Mouse (Mus musculus): Measurements from ENCODE around the gene Frmd4a.

Gene Frmd4a

DNA sequence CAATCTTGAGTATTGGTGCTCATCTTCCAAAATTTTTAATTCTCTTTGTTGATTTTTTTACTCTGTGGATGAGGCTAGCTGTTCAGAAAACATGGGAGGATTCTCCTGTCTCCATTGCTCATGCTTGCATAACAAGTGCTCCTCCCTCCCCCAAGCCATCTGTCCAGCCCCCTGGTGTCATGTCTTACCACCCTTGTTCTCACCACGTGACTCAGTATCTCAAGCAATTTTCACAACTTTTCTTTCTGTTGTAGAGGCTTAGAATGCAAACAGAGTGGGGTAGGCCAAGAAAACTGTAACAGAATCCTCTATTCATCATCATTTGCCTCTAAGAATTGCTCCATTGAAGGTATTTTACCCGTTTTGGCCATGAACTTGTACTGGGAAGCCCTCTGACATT lies 273.6 kb downstream of the Frmd4a start:
- Histone ChIP-seq H3K27me3 (ENCODE audit: insufficient read depth, low read length) (no peaks in the 10 kb centered on the region), H3K36me3 (ENCODE audit: insufficient read depth, low read length) (no peaks in the 10 kb centered on the region), H3K4me1 (replicated peaks; ENCODE audit: low read depth, low read length) (peaks cover 19% of the 10 kb centered on the region), H3K4me3 (replicated peaks; ENCODE audit: low read length) (no peak overlapping the region), H3K9me3 (ENCODE audit: low read length) (no peaks in the 10 kb centered on the region)
- no peak for TF ChIP-seq NANOG (IDR thresholded peaks at IDR 0.05; ENCODE audit: borderline replicate concordance, low read length)

DNA sequence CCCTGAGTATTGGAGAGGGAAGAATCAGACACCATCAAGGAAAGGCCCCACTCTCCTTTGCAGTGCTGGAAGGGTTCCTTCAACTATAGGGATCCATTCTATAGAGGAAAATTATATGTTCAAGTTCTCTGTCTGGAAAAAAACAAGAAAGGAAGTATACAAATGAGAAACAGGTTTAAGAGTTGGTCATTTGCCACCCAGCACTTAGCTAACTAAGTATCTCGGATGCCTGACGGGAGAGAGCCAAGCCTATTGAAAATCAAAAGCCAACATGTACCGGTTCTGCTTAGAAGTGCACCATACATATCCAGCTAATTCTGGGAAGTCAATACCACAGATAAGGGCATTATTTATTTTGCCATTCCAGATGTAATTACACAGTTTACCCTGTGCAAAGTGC lies 274.2 kb downstream of the Frmd4a start:
- no peaks in the 10 kb centered on the region for H3K36me3 ChIP-seq (ENCODE audit: insufficient read depth, low read length)
- H3K27me3 ChIP-seq (ENCODE audit: insufficient read depth, low read length), result no peaks in the 10 kb centered on the region
- no peak overlapping the region for H3K4me3 ChIP-seq (replicated peaks; ENCODE audit: low read length)
- H3K4me1 ChIP-seq (replicated peaks; ENCODE audit: low read depth, low read length), result peaks cover 21% of the 10 kb centered on the region
- no peaks in the 10 kb centered on the region for H3K9me3 ChIP-seq (ENCODE audit: low read length)
- TF ChIP-seq NANOG (IDR thresholded peaks at IDR 0.05; ENCODE audit: borderline replicate concordance, low read length), result no peak
- TF ChIP-seq CTCF (conservative IDR thresholded peaks at IDR 0.05; ENCODE audit: low read length), result no peak
- TF ChIP-seq POU5F1 (IDR thresholded peaks at IDR 0.05; ENCODE audit: borderline replicate concordance, low read length), result no peak

GRCm38 (mm10) chr2:4293726-4294125 lies 276.2 kb downstream of the Frmd4a start:
- H3K4me1 ChIP-seq (replicated peaks; ENCODE audit: low read depth, low read length), result peaks cover 41% of the 10 kb centered on the region
- no peaks in the 10 kb centered on the region for H3K27me3 ChIP-seq (ENCODE audit: insufficient read depth, low read length)
- H3K9me3 ChIP-seq (ENCODE audit: low read length), result no peaks in the 10 kb centered on the region
- H3K4me3 ChIP-seq (replicated peaks; ENCODE audit: low read length), result no peak overlapping the region
- no peaks in the 10 kb centered on the region for H3K36me3 ChIP-seq (ENCODE audit: insufficient read depth, low read length)
- TF ChIP-seq POU5F1 (IDR thresholded peaks at IDR 0.05; ENCODE audit: borderline replicate concordance, low read length) (no peak), CTCF (conservative IDR thresholded peaks at IDR 0.05; ENCODE audit: low read length) (no peak), NANOG (IDR thresholded peaks at IDR 0.05; ENCODE audit: borderline replicate concordance, low read length) (no peak)

DNA sequence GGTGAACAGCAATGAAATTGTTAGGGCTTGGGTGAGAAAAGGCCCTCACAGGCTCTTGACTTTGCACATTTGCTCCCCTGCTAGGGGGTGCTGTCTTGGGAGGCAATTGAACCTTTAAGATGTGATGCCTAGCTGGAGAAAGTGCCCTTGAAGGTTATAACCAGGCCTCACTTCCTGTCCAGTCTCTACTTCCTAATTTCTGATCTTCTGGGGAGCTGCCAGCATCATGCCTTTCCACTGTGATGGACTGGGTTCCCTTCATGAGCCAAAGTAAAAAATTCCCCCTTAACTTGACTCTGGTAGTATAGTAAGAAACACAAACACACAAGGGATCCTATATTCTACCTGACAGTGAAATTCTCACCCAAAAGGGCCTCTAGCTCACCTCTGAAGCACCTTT lies 278.1 kb downstream of the Frmd4a start:
- Histone ChIP-seq H3K36me3 (ENCODE audit: insufficient read depth, low read length) (no peaks in the 10 kb centered on the region), H3K9me3 (ENCODE audit: low read length) (no peaks in the 10 kb centered on the region), H3K4me1 (replicated peaks; ENCODE audit: low read depth, low read length) (peaks cover 46% of the 10 kb centered on the region), H3K4me3 (replicated peaks; ENCODE audit: low read length) (no peak overlapping the region), H3K27me3 (ENCODE audit: insufficient read depth, low read length) (peaks cover 2% of the 10 kb centered on the region; the same call in 1 of the 2 replicates)
- TF ChIP-seq CTCF (conservative IDR thresholded peaks at IDR 0.05; ENCODE audit: low read length) (no peak), POU5F1 (IDR thresholded peaks at IDR 0.05; ENCODE audit: borderline replicate concordance, low read length) (no peak), NANOG (IDR thresholded peaks at IDR 0.05; ENCODE audit: borderline replicate concordance, low read length) (no peak)

- H3K27me3 ChIP-seq (ENCODE audit: insufficient read depth, low read length), result peaks cover 2% of the 10 kb centered on the region; the same call in 1 of the 2 replicates
- no peaks in the 10 kb centered on the region for H3K36me3 ChIP-seq (ENCODE audit: insufficient read depth, low read length)
- peaks cover 46% of the 10 kb centered on the region for H3K4me1 ChIP-seq (replicated peaks; ENCODE audit: low read depth, low read length)
- H3K9me3 ChIP-seq (ENCODE audit: low read length), result no peaks in the 10 kb centered on the region
- TF ChIP-seq CTCF (conservative IDR thresholded peaks at IDR 0.05; ENCODE audit: low read length), result no peak
- TF ChIP-seq POU5F1 (IDR thresholded peaks at IDR 0.05; ENCODE audit: borderline replicate concordance, low read length), result no peak
- no peak for TF ChIP-seq NANOG (IDR thresholded peaks at IDR 0.05; ENCODE audit: borderline replicate concordance, low read length)
- no peak overlapping the region for H3K4me3 ChIP-seq (replicated peaks; ENCODE audit: low read length)
Observed at GRCm38 (mm10) chr2:4296881-4297280, 279.4 kb downstream of the Frmd4a start.

GRCm38 (mm10) chr2:4298325-4299215 lies 281.1 kb downstream of the Frmd4a start:
- Histone ChIP-seq H3K4me1 (replicated peaks; ENCODE audit: low read depth, low read length) (peaks cover 40% of the 10 kb centered on the region), H3K27me3 (ENCODE audit: insufficient read depth, low read length) (peaks cover 2% of the 10 kb centered on the region; the same call in 1 of the 2 replicates), H3K36me3 (ENCODE audit: insufficient read depth, low read length) (no peaks in the 10 kb centered on the region), H3K9me3 (ENCODE audit: low read length) (no peaks in the 10 kb centered on the region), H3K4me3 (replicated peaks; ENCODE audit: low read length) (no peak overlapping the region)
- TF ChIP-seq NANOG (IDR thresholded peaks at IDR 0.05; ENCODE audit: borderline replicate concordance, low read length) (no peak), CTCF (conservative IDR thresholded peaks at IDR 0.05; ENCODE audit: low read length) (no peak), POU5F1 (IDR thresholded peaks at IDR 0.05; ENCODE audit: borderline replicate concordance, low read length) (no peak)

DNA sequence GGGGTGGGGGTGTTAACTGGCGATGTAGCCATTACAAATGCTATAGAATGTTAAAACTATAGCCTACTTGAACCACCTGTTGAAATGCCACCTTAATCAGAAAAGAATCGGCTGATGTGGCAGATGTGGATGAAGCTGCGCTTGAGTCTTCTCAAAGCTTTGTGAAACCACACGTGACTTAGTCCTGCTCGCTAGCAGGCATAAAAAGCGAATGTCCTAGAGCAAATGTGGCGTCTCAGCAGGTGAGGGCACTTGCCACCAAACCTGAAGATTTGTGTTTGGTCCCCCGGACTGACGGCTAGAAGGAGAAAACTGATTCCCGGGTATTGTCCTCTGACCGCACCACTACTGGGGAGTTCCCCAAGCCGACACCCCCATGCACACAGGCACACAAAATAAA lies 282.1 kb downstream of the Frmd4a start:
- Histone ChIP-seq H3K27me3 (ENCODE audit: insufficient read depth, low read length) (peaks cover 2% of the 10 kb centered on the region; the same call in 1 of the 2 replicates), H3K9me3 (ENCODE audit: low read length) (no peaks in the 10 kb centered on the region), H3K36me3 (ENCODE audit: insufficient read depth, low read length) (no peaks in the 10 kb centered on the region), H3K4me3 (replicated peaks; ENCODE audit: low read length) (no peak overlapping the region), H3K4me1 (replicated peaks; ENCODE audit: low read depth, low read length) (peaks cover 30% of the 10 kb centered on the region)
- TF ChIP-seq NANOG (IDR thresholded peaks at IDR 0.05; ENCODE audit: borderline replicate concordance, low read length) (no peak), POU5F1 (IDR thresholded peaks at IDR 0.05; ENCODE audit: borderline replicate concordance, low read length) (no peak), CTCF (conservative IDR thresholded peaks at IDR 0.05; ENCODE audit: low read length) (no peak)

- Histone ChIP-seq H3K27me3 (ENCODE audit: insufficient read depth, low read length) (peaks cover 2% of the 10 kb centered on the region; the same call in 1 of the 2 replicates), H3K4me1 (replicated peaks; ENCODE audit: low read depth, low read length) (peaks cover 29% of the 10 kb centered on the region), H3K4me3 (replicated peaks; ENCODE audit: low read length) (no peak overlapping the region), H3K36me3 (ENCODE audit: insufficient read depth, low read length) (no peaks in the 10 kb centered on the region), H3K9me3 (ENCODE audit: low read length) (no peaks in the 10 kb centered on the region)
- TF ChIP-seq CTCF (conservative IDR thresholded peaks at IDR 0.05; ENCODE audit: low read length) (no peak), NANOG (IDR thresholded peaks at IDR 0.05; ENCODE audit: borderline replicate concordance, low read length) (no peak), POU5F1 (IDR thresholded peaks at IDR 0.05; ENCODE audit: borderline replicate concordance, low read length) (no peak)
Observed at GRCm38 (mm10) chr2:4300383-4300811, 282.9 kb downstream of the Frmd4a start.
